Mouse (Mus musculus) limb, embryonic 14.5 days (tissue): ENCODE measurements around the gene Zdhhc6. TPM values are rescaled to one million over a fixed set of nuclear protein-coding genes. Genes with fewer than 3 reads are reported as not detected.
A peak's percentile ranks its signal among the peaks of the same experiment; 100 is the strongest.

Experiments
- ATAC-seq: fragments of 200-750 bp; cut with Nextera tagmentation; 2 replicates; pipeline ENCODE4 v1.8.0; 2017; ENCODE audit warnings: low read depth, moderate number of reproducible peaks, moderate TSS enrichment; ENCODE audit not compliant: low FRiP score
- DNase-seq: peaks from one replicate; pipeline ENCODE4 v3.0.0-alpha.2; 2015; ENCODE audit warnings: low spot score
- H3K27ac ChIP-seq: fragments of 300-500 bp; sonication (generic); replicated peaks from 2 replicates; pipeline ENCODE4 v1.5.1; 2014; ENCODE audit warnings: low read depth, mild to moderate bottlenecking, low read length, moderate library complexity, mixed read lengths
- H3K27me3 ChIP-seq: fragments of 300-500 bp; sonication (generic); 2 replicates; pipeline ENCODE4 v1.6.1; 2014; ENCODE audit warnings: low read length, mixed read lengths; ENCODE audit not compliant: control insufficient read depth, insufficient read depth
- H3K36me3 ChIP-seq: fragments of 300-500 bp; sonication (generic); 2 replicates; pipeline ENCODE4 v1.6.1; 2014; ENCODE audit warnings: mild to moderate bottlenecking, low read length, moderate library complexity, mixed read lengths; ENCODE audit not compliant: control insufficient read depth, insufficient read depth
- H3K4me1 ChIP-seq: fragments of 300-500 bp; sonication (generic); 2 replicates; pipeline ENCODE4 v1.6.1; 2014; ENCODE audit warnings: antibody characterized with exemption, low read length, mixed read lengths; ENCODE audit not compliant: control insufficient read depth, insufficient read depth
- H3K4me2 ChIP-seq: fragments of 300-500 bp; sonication (generic); replicated peaks from 2 replicates; pipeline ENCODE4 v1.6.1; 2014; ENCODE audit warnings: low read depth, mild to moderate bottlenecking, low read length, moderate library complexity; ENCODE audit not compliant: severe bottlenecking
- H3K4me3 ChIP-seq: fragments of 300-500 bp; sonication (generic); replicated peaks from 2 replicates; pipeline ENCODE4 v1.5.1; 2014; ENCODE audit warnings: low read length
- H3K9ac ChIP-seq: fragments of 300-500 bp; sonication (generic); 2 replicates; pipeline ENCODE4 v1.6.1; 2014; ENCODE audit warnings: mild to moderate bottlenecking, low read depth, low read length, moderate library complexity; ENCODE audit not compliant: severe bottlenecking
- H3K9me3 ChIP-seq: fragments of 300-500 bp; sonication (generic); 2 replicates; pipeline ENCODE4 v1.6.1; 2016; ENCODE audit warnings: low read length; ENCODE audit not compliant: control insufficient read depth
- POLR2A ChIP-seq: fragments of 200-500 bp; IDR thresholded peaks from 2 replicates; pipeline ENCODE4 v1.8.0; 2012; ENCODE audit warnings: inconsistent platforms, mild to moderate bottlenecking, moderate library complexity, borderline replicate concordance; ENCODE audit not compliant: insufficient read depth, insufficient read length; ENCODE audit errors: extremely low read depth
- WGBS: fragments of 180-500 bp; shearing (Covaris S2); extraction: QIAGEN DNeasy Blood & Tissue Kit; methylation state at CpG from one replicate; pipeline ENCODE4 v1.1.7; 2014; 5-methylcytosine and 5-hydroxymethylcytosine counted together
- polyA plus RNA-seq, 2 experiments: library from polyadenylated mRNA; depleted of rRNA in 1 of 2; stranded (reverse) in 1 of 2; unstranded in 1 of 2; fragments of >200 nt; fragmentation: Nextera tagmentation in 1 of 2; extraction: Ambion mirVana in 1 of 2; gene quantifications; 2 replicates each; pipeline versions ENCODE4 v1.2.1 to v1.2.3; 2012 to 2014

Gene Zdhhc6
- polyA plus RNA-seq, 2 experiments, result 32.6 to 78.9 TPM

DNA sequence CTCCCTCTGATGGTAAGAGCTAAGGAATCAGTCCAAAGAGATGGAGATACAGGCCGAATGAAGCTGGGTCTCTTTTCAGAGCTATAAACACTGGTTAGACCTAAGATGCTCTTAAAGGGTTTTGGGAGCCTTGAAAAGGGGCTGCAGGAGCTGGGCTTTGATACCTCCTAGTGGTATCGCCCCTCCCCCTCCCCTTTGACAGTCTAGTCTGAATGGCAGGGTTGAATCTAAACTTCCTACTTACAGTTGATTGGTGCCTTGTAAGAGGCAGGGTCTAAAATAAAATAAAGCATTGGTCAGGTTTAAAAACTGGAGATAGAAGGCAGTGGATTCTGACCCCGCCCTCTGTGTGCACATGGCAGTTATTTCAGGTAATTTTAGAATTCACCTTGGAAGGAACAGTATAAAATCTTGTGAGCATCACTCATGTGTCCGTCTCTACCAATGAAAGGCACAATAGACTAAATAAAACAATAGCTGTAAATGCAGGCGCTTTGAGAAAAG lies 61.3 kb downstream of the Zdhhc6 start:
- Histone ChIP-seq H3K9me3 (no peaks in the 10 kb centered on the region), H3K9ac (peak overlapping the region; percentile 55), H3K4me3 (peak overlapping the region; percentile 54), H3K27me3 (no peaks in the 10 kb centered on the region), H3K36me3 (no peaks in the 10 kb centered on the region), H3K27ac (no peak overlapping the region), H3K4me1 (0 out of 2 replicates have a peak, but pooled peaks cover 5% of the 10 kb centered on the region), H3K4me2 (peak overlapping the region; percentile 70)
- ATAC-seq, result 0 out of 2 replicates have a peak, but pooled peaks have one; percentile 24
- 12% methylated on average over 5 of the region's 5 CpGs for WGBS
- peak; percentile 59 for DNase-seq
- TF ChIP-seq POLR2A, result no peak

DNA sequence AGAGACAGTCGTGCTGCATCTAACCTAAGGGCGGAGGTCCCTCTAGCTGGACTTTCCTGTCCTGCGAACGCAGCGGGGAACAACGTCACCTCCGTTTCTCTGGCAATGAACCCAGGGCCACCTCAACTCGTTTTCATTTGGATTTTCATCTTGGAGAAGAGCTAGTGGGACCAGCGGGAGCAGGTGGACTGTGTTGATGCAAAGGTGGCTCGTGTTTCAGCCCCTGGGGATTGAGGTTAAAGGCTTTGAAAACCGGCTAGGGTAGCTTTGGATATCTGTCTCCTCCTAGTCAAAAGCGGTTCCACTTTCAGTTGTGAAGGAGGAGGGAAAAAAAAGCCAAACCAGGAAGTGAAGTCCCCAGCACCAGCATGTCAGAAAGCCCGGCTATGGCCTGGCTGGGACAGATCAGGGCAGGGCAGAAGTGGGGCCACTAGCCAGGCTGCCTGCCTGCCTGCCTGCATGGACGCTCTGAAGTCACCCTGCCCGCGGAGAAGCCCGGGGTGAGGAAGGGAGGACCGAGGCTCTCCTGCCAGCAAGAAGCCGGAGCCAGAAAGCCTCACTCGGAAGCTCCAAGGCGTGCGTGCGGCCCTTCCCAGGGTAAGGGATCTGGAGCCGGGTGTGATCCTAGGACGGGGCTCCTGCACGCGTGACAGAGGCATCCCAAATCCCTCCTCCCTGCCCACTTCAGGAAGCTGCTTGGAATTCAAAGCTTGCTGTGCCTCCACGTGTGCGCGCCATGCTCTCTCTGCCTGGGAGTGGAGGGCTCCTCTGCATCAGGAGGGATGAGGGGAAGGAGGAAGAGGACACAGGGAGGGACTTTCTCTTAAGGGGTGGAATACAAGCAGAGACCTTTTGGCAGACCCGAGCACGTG lies 62.0 kb downstream of the Zdhhc6 start:
- peak; percentile 60 for ATAC-seq
- peak; percentile 32 for DNase-seq
- no peaks in the 10 kb centered on the region for H3K9me3 ChIP-seq
- peak overlapping the region; percentile 55 for H3K9ac ChIP-seq
- H3K36me3 ChIP-seq, result no peaks in the 10 kb centered on the region
- 0 out of 2 replicates have a peak, but pooled peaks cover 5% of the 10 kb centered on the region for H3K4me1 ChIP-seq
- no peaks in the 10 kb centered on the region for H3K27me3 ChIP-seq
- peak overlapping the region; percentile 54 for H3K4me3 ChIP-seq
- TF ChIP-seq POLR2A, result 0 out of 2 replicates have a peak, but pooled peaks have one; percentile 8
- peak overlapping the region; percentile 70 for H3K4me2 ChIP-seq
- WGBS, result under 1% methylated on average over 32 of the region's 32 CpGs
- peak overlapping the region; percentile 50; the same call in 1 of the 2 replicates for H3K27ac ChIP-seq

DNA sequence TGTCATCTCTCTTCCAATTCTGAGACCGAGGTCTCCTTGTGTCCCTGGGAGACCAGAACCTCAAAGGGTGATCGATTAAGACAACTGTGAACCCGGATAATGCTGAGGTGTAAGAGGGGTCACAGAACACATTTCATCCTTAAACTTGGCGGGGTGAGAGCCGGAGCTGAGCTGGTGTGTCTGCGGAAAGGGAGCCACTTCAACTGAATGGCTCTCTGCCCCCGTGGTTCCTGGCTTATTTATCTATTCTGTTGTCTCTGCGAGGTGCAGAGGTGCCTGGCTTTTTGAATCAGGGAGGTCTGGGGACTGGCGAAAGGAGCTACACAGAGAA lies 62.6 kb downstream of the Zdhhc6 start:
- DNase-seq (no peak), ATAC-seq (no peak)
- Histone ChIP-seq H3K4me1 (0 out of 2 replicates have a peak, but pooled peaks cover 5% of the 10 kb centered on the region), H3K27me3 (no peaks in the 10 kb centered on the region), H3K27ac (no peak overlapping the region), H3K4me2 (peak overlapping the region; percentile 70), H3K9me3 (no peaks in the 10 kb centered on the region), H3K4me3 (peak overlapping the region; percentile 54), H3K9ac (peak overlapping the region; percentile 55), H3K36me3 (no peaks in the 10 kb centered on the region)
- no peak for TF ChIP-seq POLR2A
- 5% methylated on average over 9 of the region's 9 CpGs for WGBS

DNA sequence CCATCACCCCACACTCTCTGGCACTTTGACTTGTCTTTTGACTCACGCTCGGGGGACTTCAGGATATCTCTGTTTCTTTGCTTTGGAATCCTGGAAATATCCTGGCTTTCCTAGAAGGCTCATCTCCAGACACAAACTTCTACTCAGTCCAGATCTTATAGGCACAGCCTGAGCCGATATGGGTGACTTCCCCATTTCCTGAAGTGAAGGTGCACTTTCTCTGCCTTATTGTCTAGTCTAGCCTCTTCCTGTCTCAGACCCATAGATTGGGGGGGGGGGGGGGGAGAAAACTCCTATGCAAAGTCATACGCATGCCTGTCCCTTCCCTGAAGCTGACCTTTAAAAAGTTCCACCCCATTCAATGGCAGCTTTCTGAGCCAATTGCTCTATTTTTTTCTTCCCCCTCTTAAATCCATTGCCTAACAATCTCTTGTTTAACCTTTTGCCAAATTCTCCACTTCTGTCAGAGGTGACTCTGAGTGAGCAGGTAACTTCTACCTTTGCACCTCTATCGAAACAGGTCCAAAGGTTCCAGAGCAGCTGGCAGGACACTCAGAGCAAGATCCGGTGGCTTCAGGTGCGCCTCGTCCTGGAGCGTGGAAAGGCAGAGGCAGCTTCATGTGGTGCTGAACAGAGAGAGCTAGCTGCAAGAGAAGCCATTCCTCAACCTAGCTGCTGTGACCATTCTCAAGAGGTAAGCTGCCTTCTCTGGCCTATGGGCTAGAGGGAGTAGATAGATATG lies 64.3 kb downstream of the Zdhhc6 start, which contains the start of gene Acsl5:
TSS of gene Acsl5 (plus strand) at position 556 of the 742 bp plus-strand sequence.
- no peaks in the 10 kb centered on the region for H3K36me3 ChIP-seq
- no peak for DNase-seq
- 92% methylated on average over 9 of the region's 9 CpGs for WGBS
- no peak within 1 kb of the TSS for H3K27ac ChIP-seq
- H3K4me1 ChIP-seq, result 0 out of 2 replicates have a peak, but pooled peaks cover 5% of the 10 kb centered on the region
- no peak within 1 kb of the TSS for H3K4me2 ChIP-seq
- H3K9ac ChIP-seq, result no peak within 1 kb of the TSS
- no peaks in the 10 kb centered on the region for H3K9me3 ChIP-seq
- ATAC-seq, result no peak
- no peaks in the 10 kb centered on the region for H3K27me3 ChIP-seq
- TF ChIP-seq POLR2A, result no peak
- H3K4me3 ChIP-seq, result no peak within 1 kb of the TSS

DNA sequence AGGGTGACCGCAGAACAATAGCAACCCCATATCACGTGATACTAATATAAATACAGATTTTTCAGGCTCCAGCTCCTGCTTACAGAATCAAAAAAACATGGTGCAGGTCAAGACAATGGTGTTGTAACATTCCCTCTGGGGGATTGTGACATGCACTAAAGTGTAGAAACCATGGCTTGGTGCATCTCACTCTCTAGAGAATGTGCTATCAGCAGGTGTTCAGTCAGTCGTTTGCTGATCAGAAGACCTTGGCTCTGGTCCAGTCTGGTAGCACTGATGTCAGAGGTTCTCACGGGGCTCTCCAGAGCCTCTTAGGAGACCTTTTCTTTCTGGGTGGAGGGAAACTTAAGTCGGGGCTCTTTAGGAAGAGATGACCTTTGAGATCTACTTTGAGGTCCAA lies 65.4 kb downstream of the Zdhhc6 start:
- WGBS, result 83% methylated on average over 5 of the region's 5 CpGs
- H3K9me3 ChIP-seq, result no peaks in the 10 kb centered on the region
- H3K4me3 ChIP-seq, result no peak overlapping the region
- H3K4me1 ChIP-seq, result 0 out of 2 replicates have a peak, but pooled peaks cover 5% of the 10 kb centered on the region
- no peak overlapping the region for H3K9ac ChIP-seq
- no peaks in the 10 kb centered on the region for H3K36me3 ChIP-seq
- H3K4me2 ChIP-seq, result no peak overlapping the region
- no peak for TF ChIP-seq POLR2A
- H3K27ac ChIP-seq, result no peak overlapping the region
- ATAC-seq (no peak), DNase-seq (no peak)
- H3K27me3 ChIP-seq, result no peaks in the 10 kb centered on the region
